Mouse (Mus musculus) brain, embryonic 14.5 days (tissue): ENCODE results near the gene Rnf220. TPM values are rescaled to one million over a fixed set of nuclear protein-coding genes. Genes with fewer than 3 reads are reported as not detected.

Experiments used
- DNase-seq: peaks from one replicate; pipeline ENCODE4 v3.0.0-alpha.2; 2011; ENCODE audit warnings: low read depth
- CTCF ChIP-seq: fragments of 200-500 bp; IDR thresholded peaks from 2 replicates; pipeline ENCODE4 v1.5.1; 2012; ENCODE audit warnings: inconsistent platforms, mild to moderate bottlenecking, moderate library complexity, borderline replicate concordance; ENCODE audit not compliant: insufficient read depth, insufficient read length; ENCODE audit errors: extremely low read depth
- POLR2A ChIP-seq: fragments of 200-500 bp; IDR thresholded peaks from 2 replicates; pipeline ENCODE4 v1.6.1; 2012; ENCODE audit warnings: mild to moderate bottlenecking, inconsistent platforms, borderline replicate concordance; ENCODE audit not compliant: poor library complexity, insufficient read depth, insufficient read length, severe bottlenecking; ENCODE audit errors: extremely low read depth
- polyA plus RNA-seq: library from polyadenylated mRNA; depleted of rRNA; stranded (reverse); fragments of >200 nt; gene quantifications from 2 replicates; pipeline ENCODE4 v1.2.3, GENCODE M21; 2012; rRNA removed

Rnf220 gene
- polyA plus RNA-seq, 1 experiment = 183 TPM

DNA sequence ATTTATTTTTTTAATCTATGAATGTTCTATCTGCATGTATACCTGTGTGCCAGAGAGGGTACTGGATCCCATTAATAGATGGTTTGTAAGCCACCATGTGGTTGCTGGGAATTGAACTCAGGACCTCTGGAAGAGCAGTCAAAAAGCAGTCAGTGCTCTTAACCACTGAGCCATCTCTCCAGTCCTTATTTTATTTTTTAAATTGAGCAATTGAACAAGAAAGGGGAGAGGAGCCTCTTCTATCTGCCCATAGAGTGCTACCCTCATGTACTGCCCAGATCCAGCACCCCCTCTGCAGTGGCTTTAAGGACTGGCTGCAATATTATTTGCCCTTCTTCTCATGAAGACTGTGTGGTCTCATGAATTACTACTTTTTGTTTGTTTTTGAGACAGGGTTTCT is 271.6 kb downstream of the Rnf220 start:
- TF ChIP-seq POLR2A (no peak), CTCF (no peak)

DNA sequence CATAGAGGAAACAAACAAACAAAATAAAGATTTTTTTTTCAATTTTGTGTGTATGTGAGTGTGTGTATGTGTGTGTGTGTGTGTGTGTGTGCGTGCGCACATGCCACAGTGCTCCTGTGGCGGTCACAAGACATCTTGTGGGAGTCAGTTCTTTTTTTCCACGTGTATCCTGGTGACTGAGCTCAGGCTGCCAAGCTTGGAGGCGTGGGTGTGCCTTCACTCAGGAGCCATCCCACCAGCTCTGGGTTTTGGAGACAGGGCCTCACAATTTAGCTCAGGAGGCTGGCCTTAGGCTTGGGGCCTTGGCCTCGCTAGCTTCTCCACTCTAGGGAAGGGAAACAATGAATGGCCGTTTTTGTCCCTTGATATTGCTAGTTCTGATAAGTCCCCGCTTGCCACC is 272.7 kb downstream of the Rnf220 start:
- no peak for TF ChIP-seq CTCF
- no peak for TF ChIP-seq POLR2A
- no peak for DNase-seq

More for the DNA sequence above, 271.6 kb downstream of the Rnf220 start:
- no peak for DNase-seq

DNA sequence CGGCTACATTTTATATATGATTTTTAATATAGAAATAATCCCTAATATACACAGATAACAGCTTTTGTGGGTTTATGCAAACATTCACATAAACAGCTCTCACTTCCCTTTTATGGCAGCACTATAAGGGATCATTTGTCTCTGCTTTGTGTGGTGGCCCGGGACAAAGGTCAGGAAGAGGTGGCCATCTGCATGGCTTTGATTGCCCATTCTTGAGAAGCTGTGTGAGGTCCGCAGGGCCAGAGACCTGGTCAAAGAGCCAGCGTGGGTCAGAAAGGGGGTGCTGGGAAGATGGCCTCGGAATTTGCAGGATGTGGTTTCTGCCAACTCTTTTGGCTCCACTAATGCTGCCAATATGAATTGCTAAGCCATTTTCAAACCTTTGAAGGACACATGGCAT is 273.9 kb downstream of the Rnf220 start:
- no peak for DNase-seq
- no peak for TF ChIP-seq CTCF
- TF ChIP-seq POLR2A = no peak

DNA sequence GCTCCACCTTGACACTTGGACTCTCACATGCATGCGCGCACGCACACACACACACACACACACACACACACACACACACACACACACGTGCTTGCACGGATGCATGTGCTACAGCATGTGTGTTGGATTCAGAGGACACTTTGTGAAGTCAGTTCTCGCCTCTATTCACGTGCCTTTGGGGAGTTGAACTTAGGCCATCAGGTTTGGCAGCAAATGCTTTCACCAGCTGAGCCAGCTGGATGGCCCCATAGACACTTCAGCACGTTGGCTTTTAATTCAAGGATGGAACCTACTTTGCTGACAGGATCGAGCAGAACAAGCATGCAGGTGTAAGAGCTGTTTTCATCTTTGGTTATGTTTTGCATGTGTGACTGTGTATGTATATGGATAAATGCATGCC is 275.0 kb downstream of the Rnf220 start:
- TF ChIP-seq POLR2A = no peak
- no peak for TF ChIP-seq CTCF
- no peak for DNase-seq

Other genes with a start within 250 kb of the Rnf220 start
- gene Tmem53, start 245.1 kb downstream of the Rnf220 start, polyA plus RNA-seq = 6.2 and 7.0 TPM in 2 replicates
- 1.3 and 1.6 TPM in 2 replicates for gene Armh1, start 244.9 kb downstream of the Rnf220 start, polyA plus RNA-seq
- gene Eri3, start 53.3 kb upstream of the Rnf220 start, polyA plus RNA-seq = 187 and 218 TPM in 2 replicates
- gene Dmap1, start 185.2 kb upstream of the Rnf220 start, polyA plus RNA-seq = 60.3 and 62.8 TPM in 2 replicates
- gene Gm12845, start 227.4 kb upstream of the Rnf220 start, polyA plus RNA-seq = not detected in 2 replicates